Mouse (Mus musculus) kidney, embryonic 14.5 days (tissue): ENCODE results near the gene Kcnk16. TPM values are rescaled to one million over a fixed set of nuclear protein-coding genes. Genes with fewer than 3 reads are reported as not detected.

ENCODE experiments used
- ATAC-seq: fragments of 200-750 bp; cut with Nextera tagmentation; 2 replicates; pipeline ENCODE4 v1.8.0; 2017; ENCODE audit warnings: moderate number of reproducible peaks, mild to moderate bottlenecking, moderate TSS enrichment, moderate library complexity; ENCODE audit not compliant: low FRiP score, low TSS enrichment
- H3K27ac ChIP-seq: fragments of 300-500 bp; sonication (generic); 2 replicates; pipeline ENCODE4 v1.5.1; 2014; ENCODE audit warnings: low read depth, mild to moderate bottlenecking, low read length, moderate library complexity, mixed read lengths
- H3K27me3 ChIP-seq: fragments of 300-500 bp; sonication (generic); 2 replicates; pipeline ENCODE4 v1.6.1; 2014; ENCODE audit warnings: mild to moderate bottlenecking, low read length; ENCODE audit not compliant: control insufficient read depth, insufficient read depth
- H3K36me3 ChIP-seq: fragments of 300-500 bp; sonication (generic); 2 replicates; pipeline ENCODE4 v1.6.1; 2014; ENCODE audit warnings: low read length, mixed read lengths; ENCODE audit not compliant: control insufficient read depth, insufficient read depth
- H3K4me1 ChIP-seq: fragments of 300-500 bp; sonication (generic); 2 replicates; pipeline ENCODE4 v1.6.1; 2014; ENCODE audit warnings: low read length, mixed read lengths; ENCODE audit not compliant: control insufficient read depth, insufficient read depth
- H3K4me2 ChIP-seq: fragments of 300-500 bp; sonication (generic); replicated peaks from 2 replicates; pipeline ENCODE4 v1.6.1; 2014; ENCODE audit warnings: low read depth, mild to moderate bottlenecking, low read length
- H3K4me3 ChIP-seq: fragments of 300-500 bp; sonication (generic); 2 replicates; pipeline ENCODE4 v1.5.1; 2014; ENCODE audit warnings: mild to moderate bottlenecking, low read length
- H3K9ac ChIP-seq: fragments of 300-500 bp; sonication (generic); 2 replicates; pipeline ENCODE4 v1.6.1; 2014; ENCODE audit warnings: low read depth, mild to moderate bottlenecking, low read length, moderate library complexity
- H3K9me3 ChIP-seq: fragments of 300-500 bp; sonication (generic); 2 replicates; pipeline ENCODE4 v1.6.1; 2016; ENCODE audit warnings: low read length; ENCODE audit not compliant: control insufficient read depth
- WGBS: fragments of 180-500 bp; shearing (Covaris S2); extraction: QIAGEN DNeasy Blood & Tissue Kit; methylation state at CpG from one replicate; pipeline ENCODE4 v1.1.7; 2014; 5-methylcytosine and 5-hydroxymethylcytosine counted together
- polyA plus RNA-seq: library from polyadenylated mRNA; unstranded; fragments of >200 nt; fragmentation: Nextera tagmentation; extraction: Ambion mirVana; gene quantifications from 2 replicates; pipeline ENCODE4 v1.2.1, GENCODE M21; 2014

The Kcnk16 gene
- polyA plus RNA-seq, 1 experiment from 2014 or later, result not detected

DNA sequence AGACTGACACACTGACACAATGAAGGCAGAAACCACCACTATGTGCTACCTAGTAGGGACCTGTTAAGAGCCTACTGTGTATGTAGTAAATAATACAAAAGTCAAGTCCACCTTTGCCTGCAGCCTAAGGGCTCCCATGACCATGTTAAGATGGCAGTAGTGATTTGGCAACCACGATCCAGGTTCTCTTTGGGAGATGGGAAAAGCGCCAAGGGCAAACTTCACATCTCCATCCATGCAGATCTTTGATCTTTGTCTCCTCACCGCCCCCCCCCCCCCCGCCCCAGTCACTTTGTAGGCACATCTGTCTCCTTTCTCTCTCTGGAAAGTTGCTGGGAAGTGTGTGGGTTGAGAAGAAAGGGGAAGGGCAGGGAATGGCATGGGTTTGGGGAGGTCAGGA, 6.7 kb downstream of the Kcnk16 start:
- H3K27ac ChIP-seq, result no peak overlapping the region
- H3K9ac ChIP-seq, result no peak overlapping the region
- H3K4me3 ChIP-seq, result no peak overlapping the region
- H3K36me3 ChIP-seq, result no peaks in the 10 kb centered on the region
- no peaks in the 10 kb centered on the region for H3K4me1 ChIP-seq
- H3K4me2 ChIP-seq, result no peak overlapping the region
- H3K27me3 ChIP-seq, result no peaks in the 10 kb centered on the region
- no peak for ATAC-seq
- 72% methylated on average over 4 of the region's 4 CpGs for WGBS
- no peaks in the 10 kb centered on the region for H3K9me3 ChIP-seq

DNA sequence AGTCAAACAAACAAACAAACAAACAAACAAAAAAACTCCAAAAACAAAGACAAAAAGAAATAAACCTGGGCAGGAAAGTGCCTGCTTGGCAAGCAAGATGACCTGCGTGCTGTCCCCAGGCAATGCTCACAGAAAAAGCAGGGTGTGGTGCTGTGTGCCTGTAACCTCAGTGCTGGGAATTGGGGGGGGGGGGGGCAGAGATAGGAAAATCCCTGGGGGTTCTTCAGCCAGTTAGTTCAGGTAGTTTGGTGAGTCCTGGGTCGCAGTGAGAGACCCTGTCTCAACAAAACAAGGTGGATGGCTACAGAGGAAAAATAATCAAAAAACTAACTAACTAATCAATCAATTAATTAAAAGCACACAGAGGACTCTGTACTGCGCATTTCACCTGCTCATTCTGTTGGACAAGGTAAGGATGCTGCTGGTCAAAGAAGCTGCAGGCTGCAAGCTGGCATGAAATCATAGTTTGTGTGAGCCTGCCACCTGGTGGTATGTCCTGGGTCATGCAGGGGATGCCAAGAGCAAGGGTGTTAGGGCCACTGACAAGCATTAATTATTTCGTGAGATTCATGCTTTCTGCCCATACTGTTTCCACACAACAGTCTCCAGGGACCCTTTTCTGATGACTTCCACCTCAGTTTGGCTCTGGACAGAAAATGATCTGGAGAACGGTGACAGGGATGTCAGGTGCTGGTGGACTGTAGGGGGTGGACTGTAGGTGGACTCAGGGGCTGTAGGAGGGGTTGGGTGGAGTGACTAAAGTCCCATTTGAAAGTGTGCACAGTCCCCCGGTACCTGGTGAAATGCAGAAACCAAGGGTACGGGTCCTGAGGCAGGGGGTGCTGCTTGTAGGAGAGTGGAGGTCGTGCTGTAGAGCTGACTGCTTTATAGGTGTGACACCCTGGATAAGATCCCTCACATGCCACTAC, 10.6 kb downstream of the Kcnk16 start:
- Histone ChIP-seq H3K9ac (no peak overlapping the region), H3K27ac (no peak overlapping the region), H3K4me1 (no peaks in the 10 kb centered on the region), H3K4me3 (no peak overlapping the region), H3K4me2 (no peak overlapping the region), H3K9me3 (no peaks in the 10 kb centered on the region), H3K27me3 (no peaks in the 10 kb centered on the region), H3K36me3 (no peaks in the 10 kb centered on the region)
- WGBS, result 54% methylated on average over 8 of the region's 8 CpGs
- ATAC-seq, result peak; percentile 39

DNA sequence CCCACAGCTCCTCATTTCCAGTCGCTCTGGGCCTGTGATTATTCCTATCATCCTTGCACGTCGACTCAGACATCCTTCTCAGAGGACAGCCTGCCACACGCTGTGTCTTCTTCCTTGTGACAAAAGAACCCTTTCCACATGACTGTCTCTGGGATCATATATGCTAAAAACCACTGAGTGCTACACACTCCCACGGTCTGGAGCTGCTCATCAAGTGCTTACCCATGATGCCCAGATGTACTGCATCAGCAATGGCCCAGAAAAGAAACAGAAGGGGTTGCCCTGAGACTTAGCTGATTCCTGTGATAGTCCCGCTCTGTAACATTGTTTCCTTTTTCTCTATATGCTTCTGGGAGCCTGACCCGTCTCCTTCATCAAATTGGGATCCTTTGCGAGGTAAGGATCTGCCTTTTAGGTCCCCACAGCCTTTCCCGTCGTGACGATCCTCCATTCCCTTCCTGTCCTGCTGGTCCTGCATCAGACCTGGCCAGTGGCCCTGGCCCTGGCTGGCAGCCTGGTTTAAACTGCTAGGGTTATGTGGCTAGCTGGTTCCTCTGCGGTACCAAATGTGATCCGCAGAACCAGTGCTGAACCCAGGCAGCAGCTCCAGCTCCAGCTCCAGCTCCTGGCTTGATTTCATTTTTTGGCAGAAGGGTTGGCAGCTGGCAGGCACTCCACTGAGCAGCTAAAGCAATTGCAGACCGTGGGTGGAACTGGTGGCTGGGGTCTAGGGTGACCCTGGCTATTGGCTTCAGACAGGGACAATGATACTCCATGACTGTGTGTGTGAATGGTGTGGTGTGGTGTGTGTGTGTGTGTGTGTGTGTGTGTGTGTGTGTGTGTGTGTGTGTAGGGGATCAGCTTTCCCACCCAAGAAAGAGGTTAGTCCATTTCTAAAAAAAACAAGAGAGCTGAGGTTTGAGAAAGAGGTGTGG, 18.5 kb downstream of the Kcnk16 start:
- Histone ChIP-seq H3K4me3 (no peak overlapping the region), H3K9ac (no peak overlapping the region), H3K9me3 (no peaks in the 10 kb centered on the region), H3K27ac (no peak overlapping the region), H3K36me3 (no peaks in the 10 kb centered on the region), H3K27me3 (no peaks in the 10 kb centered on the region), H3K4me2 (no peak overlapping the region), H3K4me1 (no peaks in the 10 kb centered on the region)
- ATAC-seq, result no peak
- WGBS, result 70% methylated on average over 14 of the region's 14 CpGs

GRCm38 (mm10) chr14:20248001-20248400, 21.0 kb downstream of the Kcnk16 start:
- ATAC-seq, result no peak
- no peaks in the 10 kb centered on the region for H3K9me3 ChIP-seq
- no peak overlapping the region for H3K27ac ChIP-seq
- H3K27me3 ChIP-seq, result no peaks in the 10 kb centered on the region
- no peak overlapping the region for H3K4me3 ChIP-seq
- H3K4me2 ChIP-seq, result no peak overlapping the region
- WGBS, result 93% methylated on average over 3 of the region's 3 CpGs
- 0 out of 2 replicates have a peak, but pooled peaks cover 3% of the 10 kb centered on the region for H3K4me1 ChIP-seq
- H3K9ac ChIP-seq, result no peak overlapping the region
- H3K36me3 ChIP-seq, result no peaks in the 10 kb centered on the region

DNA sequence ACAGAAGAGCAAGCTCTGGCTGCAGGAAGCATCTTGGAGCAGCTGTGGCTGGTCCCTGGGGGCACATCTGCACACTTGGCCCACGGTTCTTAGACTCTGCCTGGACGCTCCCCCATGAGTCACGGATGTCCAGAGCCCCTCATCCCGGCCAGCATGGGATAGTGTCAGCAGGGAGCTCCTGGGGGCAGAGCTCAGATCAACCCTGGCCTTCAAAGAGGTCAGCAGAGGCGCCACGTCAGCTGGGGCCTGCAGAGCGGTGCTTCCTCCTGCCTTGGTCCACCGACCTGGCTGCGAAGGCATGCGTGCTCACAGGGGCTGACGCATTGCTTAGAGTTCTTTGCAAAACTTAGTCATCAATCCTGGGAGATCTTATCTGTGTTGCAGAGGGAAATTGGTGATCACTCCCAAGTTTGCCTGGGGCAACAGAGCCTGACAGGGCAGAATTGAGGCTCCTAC, 22.2 kb downstream of the Kcnk16 start:
- Histone ChIP-seq H3K27me3 (no peaks in the 10 kb centered on the region), H3K4me3 (no peak overlapping the region), H3K4me1 (0 out of 2 replicates have a peak, but pooled peaks cover 3% of the 10 kb centered on the region), H3K36me3 (no peaks in the 10 kb centered on the region), H3K9me3 (no peaks in the 10 kb centered on the region), H3K4me2 (no peak overlapping the region), H3K9ac (no peak overlapping the region), H3K27ac (no peak overlapping the region)
- WGBS, result 54% methylated on average over 11 of the region's 11 CpGs
- ATAC-seq, result 0 out of 2 replicates have a peak, but pooled peaks have one; percentile 17

DNA sequence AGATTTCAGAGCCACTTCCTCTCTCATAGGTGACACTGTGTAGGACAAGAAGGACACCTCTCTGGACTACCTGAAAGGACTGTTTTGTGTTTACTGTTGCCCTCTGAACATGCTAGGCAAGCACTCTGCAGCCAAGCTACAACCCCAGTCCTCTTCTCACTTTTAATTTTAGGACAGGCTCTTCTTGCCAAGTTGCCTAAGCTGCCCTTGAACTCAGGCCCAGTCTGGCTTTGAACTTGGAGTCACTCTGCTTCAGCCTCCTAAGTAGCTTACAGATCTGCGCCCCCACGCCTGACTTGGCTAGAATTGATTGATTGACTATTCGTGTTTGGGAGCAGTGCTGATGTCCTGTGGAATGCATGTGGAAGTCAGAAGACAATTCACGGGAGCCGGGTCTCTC, 23.1 kb downstream of the Kcnk16 start:
- H3K36me3 ChIP-seq, result no peaks in the 10 kb centered on the region
- no peak for ATAC-seq
- no peak overlapping the region for H3K4me3 ChIP-seq
- no peak overlapping the region for H3K27ac ChIP-seq
- WGBS, result 74% methylated on average over 5 of the region's 5 CpGs
- 0 out of 2 replicates have a peak, but pooled peaks cover 3% of the 10 kb centered on the region for H3K4me1 ChIP-seq
- no peak overlapping the region for H3K9ac ChIP-seq
- H3K4me2 ChIP-seq, result no peak overlapping the region
- H3K9me3 ChIP-seq, result no peaks in the 10 kb centered on the region
- H3K27me3 ChIP-seq, result no peaks in the 10 kb centered on the region

GRCm38 (mm10) chr14:20245318-20245717, 23.7 kb downstream of the Kcnk16 start:
- Histone ChIP-seq H3K27me3 (no peaks in the 10 kb centered on the region), H3K4me3 (no peak overlapping the region), H3K27ac (no peak overlapping the region), H3K9me3 (0 out of 2 replicates have a peak, but pooled peaks cover 2% of the 10 kb centered on the region), H3K4me2 (no peak overlapping the region), H3K9ac (no peak overlapping the region), H3K36me3 (no peaks in the 10 kb centered on the region), H3K4me1 (0 out of 2 replicates have a peak, but pooled peaks cover 3% of the 10 kb centered on the region)
- ATAC-seq, result no peak
- 55% methylated on average over 2 of the region's 2 CpGs for WGBS

GRCm38 (mm10) chr14:20243158-20243557, 25.8 kb downstream of the Kcnk16 start:
- Histone ChIP-seq H3K4me2 (no peak overlapping the region), H3K27me3 (no peaks in the 10 kb centered on the region), H3K4me3 (no peak overlapping the region), H3K36me3 (no peaks in the 10 kb centered on the region), H3K9me3 (0 out of 2 replicates have a peak, but pooled peaks cover 2% of the 10 kb centered on the region), H3K9ac (no peak overlapping the region), H3K4me1 (0 out of 2 replicates have a peak, but pooled peaks cover 3% of the 10 kb centered on the region), H3K27ac (no peak overlapping the region)
- WGBS, result 42% methylated on average over 3 of the region's 3 CpGs
- peak; percentile 76; the same call in 1 of the 2 replicates for ATAC-seq
